8 mouse cellular contexts compared by ENCODE assay signal in the genomic region with DNA sequence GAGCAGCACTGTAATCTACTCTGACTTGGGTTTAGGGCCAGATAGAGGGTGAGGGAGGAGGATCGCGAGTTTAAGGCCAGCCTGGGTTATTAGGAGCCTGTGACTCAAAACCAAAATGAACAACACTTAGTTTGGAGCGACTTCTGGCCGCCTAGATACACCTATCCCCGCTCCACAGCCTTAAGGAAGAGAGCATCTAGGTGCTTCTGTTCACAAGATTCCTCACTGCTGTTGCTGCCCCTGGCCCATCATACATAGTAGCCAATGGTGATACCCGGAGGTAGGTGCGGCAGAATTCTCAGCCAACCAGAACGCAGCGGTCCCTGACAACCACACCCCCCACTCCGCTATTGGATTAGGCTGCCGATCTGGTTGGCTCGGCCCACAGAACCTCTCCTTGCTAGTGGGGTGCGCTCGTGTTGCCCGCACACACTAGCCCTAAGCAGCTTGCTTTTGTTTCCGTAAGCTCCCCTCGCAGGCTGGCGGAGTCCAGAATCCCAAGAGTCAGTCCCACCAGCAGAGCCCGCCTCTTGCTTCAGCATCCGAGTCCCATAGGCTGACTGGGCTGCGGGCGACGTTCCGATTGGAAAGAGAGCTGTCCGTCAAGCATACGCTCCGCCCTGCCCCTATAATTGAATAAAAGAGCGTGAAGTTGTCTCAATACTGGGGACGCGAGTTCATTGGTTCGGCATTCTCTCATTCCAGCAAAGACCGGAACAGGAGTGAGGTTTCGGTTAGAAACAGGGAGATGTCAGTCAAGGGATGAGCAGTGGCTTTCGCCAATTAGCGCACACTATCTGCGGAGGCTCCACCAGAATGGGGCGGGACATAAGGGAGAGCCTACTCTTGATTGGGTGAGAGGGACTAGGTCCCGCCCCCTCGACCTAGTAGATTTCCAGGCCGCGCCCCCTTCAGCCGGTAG. TPM values are rescaled to one million over a fixed set of nuclear protein-coding genes. Genes with fewer than 3 reads are reported as not detected.
A peak's percentile ranks its signal among the peaks of the same experiment; 100 is the strongest.
DNase-seq lines count a peak whose midpoint lies in the region; ATAC-seq and TF ChIP-seq lines count a peak whose summit lies in the region.

A gene (plus strand): TSS at position 918 of the 922 bp plus-strand sequence.

- TF ChIP-seq POLR2A in kidney, adult 2 months (IDR thresholded peaks at IDR 0.05; ENCODE audit: low read depth, low read length), result peak; percentile 13
- TF ChIP-seq POLR2A in spleen, adult 2 months (IDR thresholded peaks at IDR 0.05; ENCODE audit: low read depth, low read length), result no peak

- DNase-seq in 3134 (ENCODE audit: extremely low read depth, insufficient read length, low spot score), result peak; percentile 91
- DNase-seq in adrenal gland, postnatal 36 days, result peak; percentile 96
- peak; percentile 99 for DNase-seq in heart, adult 18-20 months
- DNase-seq in kidney, adult 2 months, result peak; percentile 100
- peak; percentile 95 to 99 for DNase-seq in spleen, adult 2 months (ENCODE audit: low read depth in 1 of 2, low spot score in 2 of 2)

- ATAC-seq in embryonic facial prominence, embryonic 13.5 days (ENCODE audit: insufficient number of reproducible peaks, insufficient read depth, low FRiP score, low TSS enrichment, low read depth), result peak; percentile 98
- peak; percentile 98 for ATAC-seq in limb, embryonic 12.5 days (ENCODE audit: insufficient number of reproducible peaks, insufficient read depth, low FRiP score, low TSS enrichment, low read depth)
- peak; percentile 99 for ATAC-seq in midbrain, embryonic 15.5 days (replicated peaks)

- WGBS in embryonic facial prominence, embryonic 13.5 days, result under 1% methylated on average over 42 of the region's 42 CpGs
- under 1% methylated on average over 42 of the region's 42 CpGs for WGBS in kidney, adult 2 months
- WGBS in limb, embryonic 12.5 days, result under 1% methylated on average over 42 of the region's 42 CpGs
- under 1% methylated on average over 42 of the region's 42 CpGs for WGBS in midbrain, embryonic 15.5 days
- under 1% methylated on average over 42 of the region's 42 CpGs for WGBS in spleen, adult 2 months

- peak within 1 kb of the TSS; percentile 67 for H3K4me3 ChIP-seq in embryonic facial prominence, embryonic 13.5 days
- peak within 1 kb of the TSS; percentile 86 for H3K4me3 ChIP-seq in kidney, adult 2 months (ENCODE audit: insufficient read depth, low read depth, low read length)
- peak within 1 kb of the TSS; percentile 64 for H3K4me3 ChIP-seq in limb, embryonic 12.5 days (replicated peaks)
- peak within 1 kb of the TSS; percentile 67 for H3K4me3 ChIP-seq in midbrain, embryonic 15.5 days
- peak within 1 kb of the TSS; percentile 98 for H3K4me3 ChIP-seq in spleen, adult 2 months (ENCODE audit: extremely low read depth, insufficient read depth, insufficient read length)

- peak within 1 kb of the TSS; percentile 98 for H3K4me2 ChIP-seq in embryonic facial prominence, embryonic 13.5 days
- H3K4me2 ChIP-seq in limb, embryonic 12.5 days, result peak within 1 kb of the TSS; percentile 95
- peak within 1 kb of the TSS; percentile 90 for H3K4me2 ChIP-seq in midbrain, embryonic 15.5 days

- H3K27ac ChIP-seq in embryonic facial prominence, embryonic 13.5 days, result peak within 1 kb of the TSS; percentile 90
- H3K27ac ChIP-seq in kidney, adult 2 months (ENCODE audit: insufficient read depth, low read depth, low read length), result peak within 1 kb of the TSS; percentile 95
- H3K27ac ChIP-seq in limb, embryonic 12.5 days, result peak within 1 kb of the TSS; percentile 82
- peak within 1 kb of the TSS; percentile 94 for H3K27ac ChIP-seq in midbrain, embryonic 15.5 days
- peak within 1 kb of the TSS; percentile 99 for H3K27ac ChIP-seq in spleen, adult 2 months (ENCODE audit: insufficient read depth, low read length)

- peaks cover 23% of the 10 kb centered on the region for H3K36me3 ChIP-seq in embryonic facial prominence, embryonic 13.5 days
- no peaks in the 10 kb centered on the region for H3K36me3 ChIP-seq in kidney, adult 2 months (ENCODE audit: control insufficient read depth, insufficient read depth, low read length)
- H3K36me3 ChIP-seq in limb, embryonic 12.5 days, result peaks cover 24% of the 10 kb centered on the region
- peaks cover 2% of the 10 kb centered on the region; the same call in 1 of the 2 replicates for H3K36me3 ChIP-seq in midbrain, embryonic 15.5 days (replicated peaks)
- H3K36me3 ChIP-seq in spleen, adult 2 months (ENCODE audit: control insufficient read depth, insufficient read depth, low read length), result peaks cover 14% of the 10 kb centered on the region

- no peaks in the 10 kb centered on the region for H3K9me3 ChIP-seq in embryonic facial prominence, embryonic 13.5 days
- H3K9me3 ChIP-seq in limb, embryonic 12.5 days, result no peaks in the 10 kb centered on the region
- no peaks in the 10 kb centered on the region for H3K9me3 ChIP-seq in midbrain, embryonic 15.5 days

- peaks cover 15% of the 10 kb centered on the region for H3K4me1 ChIP-seq in embryonic facial prominence, embryonic 13.5 days
- H3K4me1 ChIP-seq in kidney, adult 2 months (ENCODE audit: control insufficient read depth, insufficient read depth, low read length), result peaks cover 3% of the 10 kb centered on the region; the same call in 1 of the 2 replicates
- H3K4me1 ChIP-seq in limb, embryonic 12.5 days (replicated peaks), result peaks cover 12% of the 10 kb centered on the region
- H3K4me1 ChIP-seq in midbrain, embryonic 15.5 days, result peaks cover 21% of the 10 kb centered on the region
- H3K4me1 ChIP-seq in spleen, adult 2 months (ENCODE audit: control insufficient read depth, insufficient read depth, insufficient read length), result peaks cover 7% of the 10 kb centered on the region; the same call in 1 of the 2 replicates

- TF ChIP-seq CTCF in kidney, adult 2 months (conservative IDR thresholded peaks at IDR 0.05; ENCODE audit: insufficient read depth, insufficient read length, low read depth, low read length), result no peak
- TF ChIP-seq CTCF in spleen, adult 2 months (IDR thresholded peaks at IDR 0.05; ENCODE audit: extremely low read depth, insufficient read depth, insufficient read length, insufficient replicate concordance), result no peak

- peak within 1 kb of the TSS; percentile 77 for H3K9ac ChIP-seq in embryonic facial prominence, embryonic 13.5 days
- H3K9ac ChIP-seq in limb, embryonic 12.5 days (replicated peaks), result peak within 1 kb of the TSS; percentile 66
- H3K9ac ChIP-seq in midbrain, embryonic 15.5 days, result peak within 1 kb of the TSS; percentile 60

- H3K27me3 ChIP-seq in embryonic facial prominence, embryonic 13.5 days, result no peaks in the 10 kb centered on the region
- no peaks in the 10 kb centered on the region for H3K27me3 ChIP-seq in kidney, adult 2 months (replicated peaks; ENCODE audit: control insufficient read depth, insufficient read depth, low read length)
- no peaks in the 10 kb centered on the region for H3K27me3 ChIP-seq in limb, embryonic 12.5 days
- H3K27me3 ChIP-seq in midbrain, embryonic 15.5 days (replicated peaks), result no peaks in the 10 kb centered on the region
- H3K27me3 ChIP-seq in spleen, adult 2 months (ENCODE audit: control insufficient read depth, insufficient read depth, low read length), result no peaks in the 10 kb centered on the region

RNA-seq across cellular contexts. Expression of the gene that starts here (rescaled TPM):
- total RNA-seq in adrenal gland, postnatal 36 days (2021), result 10 to 100 TPM; 15.9 to 20.6 TPM
- 7.2 and 7.5 TPM in 2 replicates for polyA plus RNA-seq in embryonic facial prominence, embryonic 13.5 days (2015; fragmentation: Nextera tagmentation; extraction: Ambion mirVana)
- 1 to 10 TPM; 6.0 to 6.7 TPM for total RNA-seq in heart, adult 18-20 months (2021)
- polyA plus RNA-seq in kidney, adult 2 months (2012; rRNA removed), result 7.0 and 7.2 TPM in 2 replicates
- 4.5 and 6.2 TPM in 2 replicates for polyA plus RNA-seq in limb, embryonic 12.5 days (2016; fragmentation: Nextera tagmentation; extraction: Ambion mirVana)
- polyA plus RNA-seq in midbrain, embryonic 15.5 days (2015; fragmentation: Nextera tagmentation; extraction: Ambion mirVana), result 12.6 and 13.2 TPM in 2 replicates
- 9.5 and 11.1 TPM in 2 replicates for polyA plus RNA-seq in spleen, adult 2 months (2012; rRNA removed)

Comparison
In these comparisons a context has a peak if more than half of its experiments do, and no peak if none do; other contexts are left out.
1. Peak in every context shown above with its lines: DNase-seq, ATAC-seq, H3K4me3 ChIP-seq and H3K27ac ChIP-seq.